Mouse (Mus musculus) heart, embryonic 10.5 days (tissue): Measurements from ENCODE around the gene Suv39h1. TPM values are rescaled to one million over a fixed set of nuclear protein-coding genes. Genes with fewer than 3 reads are reported as not detected.
"Not testable (repeated sequence)": the region's sequence is repeated elsewhere in the genome, so short reads cannot be mapped to it uniquely, and the experiment has no call there.

Experiments used
- DNase-seq: peaks from one replicate; pipeline ENCODE4 v3.0.0-alpha.2; 2017; ENCODE audit warnings: low spot score
- H3K27ac ChIP-seq: fragments of 300-500 bp; sonication (generic); 2 replicates; pipeline ENCODE4 v1.5.1; 2016; ENCODE audit warnings: mild to moderate bottlenecking
- H3K27me3 ChIP-seq: fragments of 300-500 bp; sonication (generic); 2 replicates; pipeline ENCODE4 v1.6.1; 2016; ENCODE audit warnings: mild to moderate bottlenecking; ENCODE audit not compliant: poor library complexity, insufficient read depth, severe bottlenecking
- H3K36me3 ChIP-seq: fragments of 300-500 bp; sonication (generic); 2 replicates; pipeline ENCODE4 v1.6.1; 2016; ENCODE audit warnings: mild to moderate bottlenecking, moderate library complexity
- H3K4me1 ChIP-seq: fragments of 300-500 bp; sonication (generic); 2 replicates; pipeline ENCODE4 v1.6.1; 2016; ENCODE audit warnings: mild to moderate bottlenecking
- H3K4me3 ChIP-seq: fragments of 300-500 bp; sonication (generic); 2 replicates; pipeline ENCODE4 v1.5.1; 2016; ENCODE audit warnings: mild to moderate bottlenecking, moderate library complexity
- H3K9me3 ChIP-seq: fragments of 300-500 bp; sonication (generic); 2 replicates; pipeline ENCODE4 v1.6.1; 2016; ENCODE audit warnings: mild to moderate bottlenecking, moderate library complexity
- WGBS: fragments of 180-500 bp; shearing (Covaris S2); methylation state at CpG from one replicate; pipeline ENCODE4 v1.1.7; 2016; 5-methylcytosine and 5-hydroxymethylcytosine counted together
- polyA plus RNA-seq: library from polyadenylated mRNA; unstranded; fragments of >200 nt; fragmentation: Nextera tagmentation; extraction: Ambion mirVana; gene quantifications from 2 replicates; pipeline ENCODE4 v1.2.1, GENCODE M21; 2016

The Suv39h1 gene
- 64.2 and 71.7 TPM in 2 replicates for polyA plus RNA-seq

- no peaks in the 10 kb centered on the region; the same call in 1 of the 2 replicates for H3K4me1 ChIP-seq
- H3K4me3 ChIP-seq, result peak within 1 kb of the TSS; percentile 67
- peak within 1 kb of the TSS; percentile 91 for H3K27ac ChIP-seq
- WGBS, result 15% methylated on average over 46 of the region's 46 CpGs
- no peaks in the 10 kb centered on the region for H3K9me3 ChIP-seq
- peak; percentile 98 for DNase-seq
- no peaks in the 10 kb centered on the region for H3K27me3 ChIP-seq
- peaks cover 22% of the 10 kb centered on the region for H3K36me3 ChIP-seq
Observed at GRCm38 (mm10) chrX:8074430-8075014, at the start of gene Suv39h1. TSS of gene Suv39h1 (minus strand) at chrX:8074760.

- WGBS, result 76% methylated on average over 6 of the region's 6 CpGs
- H3K4me3 ChIP-seq, result no peak overlapping the region
- H3K4me1 ChIP-seq, result no peaks in the 10 kb centered on the region
- peaks cover 33% of the 10 kb centered on the region for H3K36me3 ChIP-seq
- H3K27me3 ChIP-seq, result no peaks in the 10 kb centered on the region
- no peak for DNase-seq
- H3K9me3 ChIP-seq, result no peaks in the 10 kb centered on the region
- no peak overlapping the region for H3K27ac ChIP-seq
Observed at GRCm38 (mm10) chrX:8123821-8124470, 49.4 kb upstream of the Suv39h1 start.

GRCm38 (mm10) chrX:8117264-8117663, 42.7 kb upstream of the Suv39h1 start:
- no peaks in the 10 kb centered on the region; the same call in 1 of the 2 replicates for H3K36me3 ChIP-seq
- DNase-seq, result no peak

GRCm38 (mm10) chrX:8115275-8115674, 40.7 kb upstream of the Suv39h1 start:
- Histone ChIP-seq H3K27ac (no peak overlapping the region), H3K4me3 (no peak overlapping the region), H3K4me1 (no peaks in the 10 kb centered on the region), H3K36me3 (no peaks in the 10 kb centered on the region; the same call in 1 of the 2 replicates), H3K9me3 (no peaks in the 10 kb centered on the region), H3K27me3 (no peaks in the 10 kb centered on the region)
- DNase-seq, result no peak
- 63% methylated on average over 4 of the region's 4 CpGs for WGBS

More at GRCm38 (mm10) chrX:8117264-8117663, 42.7 kb upstream of the Suv39h1 start:
- H3K27ac ChIP-seq, result no peak overlapping the region
- H3K4me1 ChIP-seq, result no peaks in the 10 kb centered on the region
- H3K9me3 ChIP-seq, result no peaks in the 10 kb centered on the region
- H3K27me3 ChIP-seq, result no peaks in the 10 kb centered on the region
- H3K4me3 ChIP-seq, result no peak overlapping the region

- no peaks in the 10 kb centered on the region for H3K9me3 ChIP-seq
- WGBS, result 88% methylated on average over 3 of the region's 3 CpGs
- 0 out of 2 replicates have a peak, but pooled peaks cover 4% of the 10 kb centered on the region for H3K4me1 ChIP-seq
- H3K27me3 ChIP-seq, result no peaks in the 10 kb centered on the region
- no peaks in the 10 kb centered on the region for H3K36me3 ChIP-seq
- DNase-seq, result no peak
- H3K4me3 ChIP-seq, result no peak overlapping the region
- H3K27ac ChIP-seq, result no peak overlapping the region
Observed at GRCm38 (mm10) chrX:8105019-8105418, 30.5 kb upstream of the Suv39h1 start.

GRCm38 (mm10) chrX:8102213-8102668, 27.7 kb upstream of the Suv39h1 start:
- H3K27me3 ChIP-seq, result no peaks in the 10 kb centered on the region
- H3K27ac ChIP-seq, result no peak overlapping the region
- peak; percentile 78 for DNase-seq
- H3K9me3 ChIP-seq, result no peaks in the 10 kb centered on the region
- H3K4me3 ChIP-seq, result no peak overlapping the region
- H3K4me1 ChIP-seq, result 0 out of 2 replicates have a peak, but pooled peaks cover 4% of the 10 kb centered on the region
- 46% methylated on average over 7 of the region's 7 CpGs for WGBS
- H3K36me3 ChIP-seq, result no peaks in the 10 kb centered on the region

GRCm38 (mm10) chrX:8101017-8101416, 26.5 kb upstream of the Suv39h1 start:
- WGBS, result 15% methylated on average over 3 of the region's 3 CpGs
- Histone ChIP-seq H3K4me3 (no peak overlapping the region), H3K27ac (no peak overlapping the region), H3K9me3 (no peaks in the 10 kb centered on the region), H3K36me3 (no peaks in the 10 kb centered on the region), H3K4me1 (0 out of 2 replicates have a peak, but pooled peaks cover 4% of the 10 kb centered on the region), H3K27me3 (no peaks in the 10 kb centered on the region)
- DNase-seq, result no peak

GRCm38 (mm10) chrX:8099435-8099834, 24.9 kb upstream of the Suv39h1 start:
- H3K9me3 ChIP-seq, result no peaks in the 10 kb centered on the region
- H3K27ac ChIP-seq, result no peak overlapping the region
- 59% methylated on average over 4 of the region's 4 CpGs for whole genome bisulfite sequencing
- no peak overlapping the region for H3K4me3 ChIP-seq
- H3K36me3 ChIP-seq, result no peaks in the 10 kb centered on the region
- H3K4me1 ChIP-seq, result 0 out of 2 replicates have a peak, but pooled peaks cover 4% of the 10 kb centered on the region
- no peaks in the 10 kb centered on the region for H3K27me3 ChIP-seq
- no peak for DNase-seq

GRCm38 (mm10) chrX:8096787-8097242, 22.3 kb upstream of the Suv39h1 start:
- DNase-seq, result peak; percentile 98
- Histone ChIP-seq H3K4me1 (0 out of 2 replicates have a peak, but pooled peaks cover 4% of the 10 kb centered on the region), H3K36me3 (no peaks in the 10 kb centered on the region), H3K27ac (peak overlapping the region; percentile 77), H3K4me3 (peak overlapping the region; percentile 51), H3K27me3 (no peaks in the 10 kb centered on the region), H3K9me3 (no peaks in the 10 kb centered on the region)
- 17% methylated on average over 19 of the region's 19 CpGs for WGBS

GRCm38 (mm10) chrX:8096068-8096786, 21.7 kb upstream of the Suv39h1 start:
- DNase-seq, result not testable (repeated sequence)
- peak overlapping the region; percentile 51 for H3K4me3 ChIP-seq
- 10% methylated on average over 39 of the region's 48 CpGs for WGBS

GRCm38 (mm10) chrX:8095546-8095945, 21.0 kb upstream of the Suv39h1 start:
- Histone ChIP-seq H3K36me3 (no peaks in the 10 kb centered on the region), H3K4me1 (no peaks in the 10 kb centered on the region), H3K4me3 (peak overlapping the region; percentile 43), H3K9me3 (no peaks in the 10 kb centered on the region), H3K27me3 (no peaks in the 10 kb centered on the region), H3K27ac (no peak overlapping the region)
- no peak for DNase-seq
- 74% methylated on average over 10 of the region's 10 CpGs for WGBS

More at GRCm38 (mm10) chrX:8096068-8096786, 21.7 kb upstream of the Suv39h1 start:
- not testable (repeated sequence) for H3K27me3 ChIP-seq, H3K9me3 ChIP-seq, H3K36me3 ChIP-seq, H3K4me1 ChIP-seq
- peak overlapping the region; percentile 77 for H3K27ac ChIP-seq

GRCm38 (mm10) chrX:8090954-8091347, 16.4 kb upstream of the Suv39h1 start:
- H3K4me1 ChIP-seq, DNase-seq, H3K36me3 ChIP-seq, H3K27ac ChIP-seq, H3K4me3 ChIP-seq, H3K27me3 ChIP-seq, H3K9me3 ChIP-seq: not testable (repeated sequence)
- 79% methylated on average over 5 of the region's 5 CpGs for WGBS
